7 mouse cellular contexts compared by ENCODE assay signal in genomic region chr3:116252255-116253040, GRCm38 (mm10). TPM values are rescaled to one million over a fixed set of nuclear protein-coding genes. Genes with fewer than 3 reads are reported as not detected.
DNase-seq lines count a peak whose midpoint lies in the region; ATAC-seq and TF ChIP-seq lines count a peak whose summit lies in the region.

No protein-coding gene starts in this region.

- intact Hi-C loops in left cerebral cortex, postnatal 10 days (cut with DNase I): loop anchor here (1.0 to 5.0 kb wide), 2 partner anchors 75 to 210 kb away; no protein-coding TSS in a partner anchor

- TF ChIP-seq POLR2A in thymus, adult 2 months (IDR thresholded peaks at IDR 0.05; ENCODE audit: control insufficient read depth, extremely low read depth, insufficient read depth, low read length, poor library complexity): no peak

- ATAC-seq in embryonic facial prominence, embryonic 11.5 days (replicated peaks; ENCODE audit: insufficient number of reproducible peaks, low FRiP score, low TSS enrichment, low read depth): peak; percentile 68; the same call in 1 of the 2 replicates
- ATAC-seq in heart, embryonic 13.5 days (ENCODE audit: extremely low read depth, insufficient number of reproducible peaks, low FRiP score, low TSS enrichment): no peak
- ATAC-seq in megakaryocyte progenitor cell, adult 5-6 weeks (replicated peaks; ENCODE audit: poor library complexity): peak; percentile 23; the same call in 1 of the 2 replicates

- H3K4me1 ChIP-seq in thymus, adult 2 months (replicated peaks; ENCODE audit: control insufficient read depth, insufficient read depth, low read length): no peaks in the 10 kb centered on the region
- peaks cover 9% of the 10 kb centered on the region for H3K4me1 ChIP-seq in embryonic facial prominence, embryonic 11.5 days (ENCODE audit: control insufficient read depth, insufficient read depth, low read length)
- peaks cover 16% of the 10 kb centered on the region for H3K4me1 ChIP-seq in heart, embryonic 13.5 days

- no peak for TF ChIP-seq CTCF in thymus, adult 2 months (IDR thresholded peaks at IDR 0.05; ENCODE audit: borderline replicate concordance, control insufficient read depth, extremely low read depth, insufficient read depth, low read length, poor library complexity)

- H3K36me3 ChIP-seq in thymus, adult 2 months (ENCODE audit: control insufficient read depth, insufficient read depth, low read length): no peaks in the 10 kb centered on the region
- H3K36me3 ChIP-seq in embryonic facial prominence, embryonic 11.5 days (replicated peaks; ENCODE audit: control insufficient read depth, insufficient read depth, low read depth, low read length): no peaks in the 10 kb centered on the region
- H3K36me3 ChIP-seq in heart, embryonic 13.5 days: no peaks in the 10 kb centered on the region

- no peaks in the 10 kb centered on the region for H3K9me3 ChIP-seq in embryonic facial prominence, embryonic 11.5 days (replicated peaks; ENCODE audit: control insufficient read depth, low read length)
- no peaks in the 10 kb centered on the region for H3K9me3 ChIP-seq in heart, embryonic 13.5 days

- 3% methylated on average over 48 of the region's 48 CpGs for WGBS in thymus, adult 2 months
- WGBS in embryonic facial prominence, embryonic 11.5 days: under 1% methylated on average over 48 of the region's 48 CpGs
- under 1% methylated on average over 48 of the region's 48 CpGs for WGBS in heart, embryonic 13.5 days

- H3K4me3 ChIP-seq in thymus, adult 2 months (ENCODE audit: control insufficient read depth, insufficient read depth, low read length): 0 out of 2 replicates have a peak overlapping the region, but pooled peaks have one; percentile 1
- H3K4me3 ChIP-seq in embryonic facial prominence, embryonic 11.5 days (ENCODE audit: low read depth, low read length): peak overlapping the region; percentile 48
- peak overlapping the region; percentile 61 for H3K4me3 ChIP-seq in heart, embryonic 13.5 days

- H3K27ac ChIP-seq in thymus, adult 2 months (ENCODE audit: control insufficient read depth, insufficient read depth, low read length): no peak overlapping the region
- H3K27ac ChIP-seq in embryonic facial prominence, embryonic 11.5 days (replicated peaks; ENCODE audit: low read depth, low read length): no peak overlapping the region
- H3K27ac ChIP-seq in heart, embryonic 13.5 days (replicated peaks): no peak overlapping the region

- no peak for DNase-seq in thymus, adult 2 months
- no peak for DNase-seq in thymus, adult 18-20 months
- DNase-seq in embryonic facial prominence, embryonic 11.5 days (ENCODE audit: low spot score): peak; percentile 54
- peak; percentile 22 to 60 for DNase-seq in left cerebral cortex, postnatal 10 days (ENCODE audit: extremely low spot score in 1 of 2, low spot score in 2 of 2)
- peak; percentile 54 for DNase-seq in right cerebral cortex, postnatal 25 days

- H3K4me2 ChIP-seq in embryonic facial prominence, embryonic 11.5 days (ENCODE audit: low read depth, low read length): peak overlapping the region; percentile 99
- peak overlapping the region; percentile 89 for H3K4me2 ChIP-seq in heart, embryonic 13.5 days

- peak overlapping the region; percentile 48 for H3K9ac ChIP-seq in embryonic facial prominence, embryonic 11.5 days (replicated peaks; ENCODE audit: low read length)
- H3K9ac ChIP-seq in heart, embryonic 13.5 days: peak overlapping the region; percentile 57

- peaks cover 13% of the 10 kb centered on the region for H3K27me3 ChIP-seq in thymus, adult 2 months (ENCODE audit: control insufficient read depth, insufficient read depth, low read length)
- H3K27me3 ChIP-seq in embryonic facial prominence, embryonic 11.5 days (ENCODE audit: control insufficient read depth, insufficient read depth, low read length): peaks cover 23% of the 10 kb centered on the region
- H3K27me3 ChIP-seq in heart, embryonic 13.5 days (replicated peaks): peaks cover 86% of the 10 kb centered on the region

RNA-seq across cellular contexts. Expression of gene Gpr88, which starts 0.9 kb away (rescaled TPM):
- polyA plus RNA-seq in thymus, adult 2 months (2012; rRNA removed): 0.94 and 1.1 TPM in 2 replicates
- polyA plus RNA-seq in embryonic facial prominence, embryonic 11.5 days (2014; fragmentation: Nextera tagmentation; extraction: Ambion mirVana): 0.20 and 0.56 TPM in 2 replicates
- 0.10 and 0.39 TPM in 2 replicates for polyA plus RNA-seq in heart, embryonic 13.5 days (2015; fragmentation: Nextera tagmentation; extraction: Ambion mirVana)
- 10 to 100 TPM; 58.0 to 83.2 TPM for total RNA-seq in left cerebral cortex, postnatal 10 days (2021)
- total RNA-seq in megakaryocyte progenitor cell, adult 5-6 weeks (2015): not detected in 2 replicates
- total RNA-seq in megakaryocyte progenitor cell, adult 5-6 weeks (2017): not detected in 2 replicates

Comparison
In these comparisons a context has a peak if more than half of its experiments do, and no peak if none do; other contexts are left out.
1. DNase-seq: peak in embryonic facial prominence, embryonic 11.5 days (single experiment), left cerebral cortex, postnatal 10 days (2 of 2) and right cerebral cortex, postnatal 25 days (single experiment); none in thymus, adult 2 months (single experiment) and thymus, adult 18-20 months (0 of 2).
2. H3K4me3 ChIP-seq: peak in every context shown above with its lines; median percentile 61 in heart, embryonic 13.5 days; 48 in embryonic facial prominence, embryonic 11.5 days; 1 in thymus, adult 2 months.